Mouse (Mus musculus): ENCODE results near the gene Prdx5. TPM values are rescaled to one million over a fixed set of nuclear protein-coding genes. Genes with fewer than 3 reads are reported as not detected.

The Prdx5 gene
- polyA plus RNA-seq (2015; fragmentation: Nextera tagmentation; extraction: Ambion mirVana): 822 and 884 TPM in 2 replicates

GRCm38 (mm10) chr19:6909507-6910289 is at the start of gene Prdx5, which contains the start of gene Trmt112:
Prdx5 (minus strand) TSS chr19:6910106.
Trmt112 (plus strand) TSS chr19:6909698.
- Histone ChIP-seq H3K4me1 (replicated peaks; ENCODE audit: insufficient read depth, low read length) (peaks cover 15% of the 10 kb centered on the region), H3K4me2 (ENCODE audit: low read length) (peak within 1 kb of the TSS; percentile 61), H3K9ac (ENCODE audit: low read depth, low read length) (peak within 1 kb of the TSS; percentile 58), H3K36me3 (ENCODE audit: insufficient read depth, low read length) (peaks cover 42% of the 10 kb centered on the region), H3K9me3 (replicated peaks; ENCODE audit: low read length) (no peaks in the 10 kb centered on the region), H3K4me3 (replicated peaks; ENCODE audit: low read depth, low read length) (peak within 1 kb of the TSS; percentile 52), H3K27ac (peak within 1 kb of the TSS; percentile 98), H3K27me3 (ENCODE audit: insufficient read depth, low read length) (no peaks in the 10 kb centered on the region)
- TF ChIP-seq CTCF (IDR thresholded peaks at IDR 0.05; ENCODE audit: low read depth): peak; percentile 30; the same call in 1 of the 2 replicates
- peak; percentile 98 for DNase-seq (ENCODE audit: low spot score)
- under 1% methylated on average over 65 of the region's 65 CpGs for WGBS
- ATAC-seq (replicated peaks; ENCODE audit: low FRiP score, low read depth): peak; percentile 82

GRCm38 (mm10) chr19:6956461-6956860 is 46.6 kb upstream of the Prdx5 start:
- Histone ChIP-seq H3K4me1 (replicated peaks; ENCODE audit: insufficient read depth, low read length) (peaks cover 8% of the 10 kb centered on the region; the same call in 1 of the 2 replicates), H3K4me2 (ENCODE audit: low read length) (no peak overlapping the region), H3K9ac (ENCODE audit: low read depth, low read length) (no peak overlapping the region), H3K27me3 (ENCODE audit: insufficient read depth, low read length) (no peaks in the 10 kb centered on the region), H3K9me3 (replicated peaks; ENCODE audit: low read length) (no peaks in the 10 kb centered on the region), H3K27ac (no peak overlapping the region), H3K36me3 (ENCODE audit: insufficient read depth, low read length) (peaks cover 58% of the 10 kb centered on the region), H3K4me3 (replicated peaks; ENCODE audit: low read depth, low read length) (no peak overlapping the region)
- WGBS: 82% methylated on average over 10 of the region's 10 CpGs
- no peak for TF ChIP-seq CTCF (IDR thresholded peaks at IDR 0.05; ENCODE audit: low read depth)
- DNase-seq (ENCODE audit: low spot score) (no peak), ATAC-seq (replicated peaks; ENCODE audit: low FRiP score, low read depth) (no peak)

GRCm38 (mm10) chr19:6955424-6955823 is 45.5 kb upstream of the Prdx5 start:
- ATAC-seq (replicated peaks; ENCODE audit: low FRiP score, low read depth): no peak
- TF ChIP-seq CTCF (IDR thresholded peaks at IDR 0.05; ENCODE audit: low read depth): no peak

GRCm38 (mm10) chr19:6954046-6954445 is 44.1 kb upstream of the Prdx5 start:
- no peak overlapping the region for H3K4me2 ChIP-seq (ENCODE audit: low read length)
- no peak overlapping the region for H3K9ac ChIP-seq (ENCODE audit: low read depth, low read length)
- TF ChIP-seq CTCF (IDR thresholded peaks at IDR 0.05; ENCODE audit: low read depth): peak; percentile 69
- no peak overlapping the region for H3K4me3 ChIP-seq (replicated peaks; ENCODE audit: low read depth, low read length)
- H3K4me1 ChIP-seq (replicated peaks; ENCODE audit: insufficient read depth, low read length): peaks cover 8% of the 10 kb centered on the region; the same call in 1 of the 2 replicates
- H3K9me3 ChIP-seq (replicated peaks; ENCODE audit: low read length): no peaks in the 10 kb centered on the region
- H3K36me3 ChIP-seq (ENCODE audit: insufficient read depth, low read length): peaks cover 43% of the 10 kb centered on the region
- H3K27me3 ChIP-seq (ENCODE audit: insufficient read depth, low read length): no peaks in the 10 kb centered on the region
- DNase-seq (ENCODE audit: low spot score) (no peak), ATAC-seq (replicated peaks; ENCODE audit: low FRiP score, low read depth) (no peak)
- no peak overlapping the region for H3K27ac ChIP-seq
- WGBS: 53% methylated on average over 9 of the region's 9 CpGs

More at GRCm38 (mm10) chr19:6955424-6955823, 45.5 kb upstream of the Prdx5 start:
- Histone ChIP-seq H3K4me2 (ENCODE audit: low read length) (no peak overlapping the region), H3K9ac (ENCODE audit: low read depth, low read length) (no peak overlapping the region), H3K4me3 (replicated peaks; ENCODE audit: low read depth, low read length) (no peak overlapping the region), H3K9me3 (replicated peaks; ENCODE audit: low read length) (no peaks in the 10 kb centered on the region), H3K27ac (no peak overlapping the region), H3K36me3 (ENCODE audit: insufficient read depth, low read length) (peaks cover 57% of the 10 kb centered on the region), H3K27me3 (ENCODE audit: insufficient read depth, low read length) (no peaks in the 10 kb centered on the region), H3K4me1 (replicated peaks; ENCODE audit: insufficient read depth, low read length) (peaks cover 8% of the 10 kb centered on the region; the same call in 1 of the 2 replicates)
- WGBS: 79% methylated on average over 7 of the region's 7 CpGs
- DNase-seq (ENCODE audit: low spot score): no peak

GRCm38 (mm10) chr19:6952712-6953037 is 42.8 kb upstream of the Prdx5 start:
- H3K27ac ChIP-seq: peak overlapping the region; percentile 96
- no peaks in the 10 kb centered on the region for H3K27me3 ChIP-seq (ENCODE audit: insufficient read depth, low read length)
- no peak for TF ChIP-seq CTCF (IDR thresholded peaks at IDR 0.05; ENCODE audit: low read depth)
- H3K4me1 ChIP-seq (replicated peaks; ENCODE audit: insufficient read depth, low read length): peaks cover 8% of the 10 kb centered on the region; the same call in 1 of the 2 replicates
- H3K36me3 ChIP-seq (ENCODE audit: insufficient read depth, low read length): peaks cover 37% of the 10 kb centered on the region
- peak overlapping the region; percentile 67 for H3K4me2 ChIP-seq (ENCODE audit: low read length)
- WGBS: 6% methylated on average over 3 of the region's 3 CpGs
- DNase-seq (ENCODE audit: low spot score) (peak; percentile 38), ATAC-seq (replicated peaks; ENCODE audit: low FRiP score, low read depth) (no peak)
- no peaks in the 10 kb centered on the region for H3K9me3 ChIP-seq (replicated peaks; ENCODE audit: low read length)
- H3K4me3 ChIP-seq (replicated peaks; ENCODE audit: low read depth, low read length): no peak overlapping the region
- H3K9ac ChIP-seq (ENCODE audit: low read depth, low read length): peak overlapping the region; percentile 67

GRCm38 (mm10) chr19:6951994-6952711 is 42.2 kb upstream of the Prdx5 start:
- Histone ChIP-seq H3K9me3 (replicated peaks; ENCODE audit: low read length) (no peaks in the 10 kb centered on the region), H3K4me3 (replicated peaks; ENCODE audit: low read depth, low read length) (peak overlapping the region; percentile 58), H3K4me1 (replicated peaks; ENCODE audit: insufficient read depth, low read length) (peaks cover 8% of the 10 kb centered on the region; the same call in 1 of the 2 replicates), H3K4me2 (ENCODE audit: low read length) (peak overlapping the region; percentile 67), H3K36me3 (ENCODE audit: insufficient read depth, low read length) (peaks cover 32% of the 10 kb centered on the region), H3K9ac (ENCODE audit: low read depth, low read length) (peak overlapping the region; percentile 67), H3K27ac (peak overlapping the region; percentile 96), H3K27me3 (ENCODE audit: insufficient read depth, low read length) (no peaks in the 10 kb centered on the region)
- DNase-seq (ENCODE audit: low spot score): peak; percentile 81
- WGBS: 1% methylated on average over 31 of the region's 31 CpGs
- TF ChIP-seq CTCF (IDR thresholded peaks at IDR 0.05; ENCODE audit: low read depth): no peak
- ATAC-seq (replicated peaks; ENCODE audit: low FRiP score, low read depth): peak; percentile 64

Measured in kidney, postnatal 0 days (tissue).